Mouse (Mus musculus) erythroid progenitor cell, adult 5-6 weeks (primary cell): ENCODE measurements around the gene Hist1h4i. TPM values are rescaled to one million over a fixed set of nuclear protein-coding genes. Genes with fewer than 3 reads are reported as not detected.

Experiments
- ATAC-seq: replicated peaks from 2 replicates; pipeline ENCODE4 v1.8.0; 2016; ENCODE audit warnings: moderate number of reproducible peaks, mild to moderate bottlenecking, moderate TSS enrichment, inconsistent platforms; ENCODE audit not compliant: poor library complexity, low FRiP score, severe bottlenecking
- total RNA-seq, 2 experiments: library from RNA; stranded (forward) in 1 of 2; stranded (reverse) in 1 of 2; fragments of 150-400 nt in 1 of 2; fragments of 186-747, 209-891 nt in 1 of 2; gene quantifications; 2 replicates each; pipeline versions ENCODE4 v1.2.3 to v1.2.4; 2015 to 2017; ENCODE audit warnings: low replicate concordance in 2 of 2

Hist1h4i gene
- total RNA-seq, 2 experiments from 2014 or later: 116 to 489 TPM

GRCm38 (mm10) chr13:22039364-22039763, 1.8 kb downstream of the Hist1h4i start:
- ATAC-seq: no peak

- ATAC-seq: no peak
Measured at GRCm38 (mm10) chr13:22037415-22037814, 3.7 kb downstream of the Hist1h4i start.

GRCm38 (mm10) chr13:22036986-22037385, 4.2 kb downstream of the Hist1h4i start:
- ATAC-seq: no peak

- ATAC-seq: peak; percentile 35
Measured at GRCm38 (mm10) chr13:22036149-22036956, 4.8 kb downstream of the Hist1h4i start.

GRCm38 (mm10) chr13:22035267-22036148, 5.7 kb downstream of the Hist1h4i start, which contains the start of the genes Hist1h2ah and Hist1h2bk:
TSS of gene Hist1h2ah (minus strand) at chr13:22035568.
TSS of gene Hist1h2bk (plus strand) at chr13:22035870.
- ATAC-seq: peak; percentile 83

- no peak for ATAC-seq
Measured at GRCm38 (mm10) chr13:22034443-22035266, 6.5 kb downstream of the Hist1h4i start.

GRCm38 (mm10) chr13:22033741-22034442, 7.3 kb downstream of the Hist1h4i start:
- ATAC-seq: no peak

- no peak for ATAC-seq
Measured at GRCm38 (mm10) chr13:22030493-22030892, 10.7 kb downstream of the Hist1h4i start.

- ATAC-seq: no peak
Measured at GRCm38 (mm10) chr13:22029928-22030327, 11.2 kb downstream of the Hist1h4i start.

GRCm38 (mm10) chr13:22028673-22029460, 12.3 kb downstream of the Hist1h4i start:
- ATAC-seq: peak; percentile 87

- peak; percentile 56 for ATAC-seq
Measured at GRCm38 (mm10) chr13:22026058-22027031, 14.8 kb downstream of the Hist1h4i start.

- ATAC-seq: peak; percentile 65
Measured at GRCm38 (mm10) chr13:22022241-22022640, 18.9 kb downstream of the Hist1h4i start.

GRCm38 (mm10) chr13:22021581-22021980, 19.6 kb downstream of the Hist1h4i start:
- peak; percentile 60 for ATAC-seq

- peak; percentile 40 for ATAC-seq
Measured at GRCm38 (mm10) chr13:22020901-22021339, 20.2 kb downstream of the Hist1h4i start.

- peak; percentile 68 for ATAC-seq
Measured at GRCm38 (mm10) chr13:22019934-22020835, 21.0 kb downstream of the Hist1h4i start.
